Mouse (Mus musculus) cerebellum, postnatal 10 days (tissue): ENCODE data around the gene Diaph3.
"Not testable (repeated sequence)": the region's sequence is repeated elsewhere in the genome, so short reads cannot be mapped to it uniquely, and the experiment has no call there.

ENCODE experiments used
- DNase-seq, 2 experiments: peaks; one replicate each; pipeline ENCODE4 v3.0.0; 2021; ENCODE audit warnings: mixed read lengths in 2 of 2

Diaph3 gene

DNA sequence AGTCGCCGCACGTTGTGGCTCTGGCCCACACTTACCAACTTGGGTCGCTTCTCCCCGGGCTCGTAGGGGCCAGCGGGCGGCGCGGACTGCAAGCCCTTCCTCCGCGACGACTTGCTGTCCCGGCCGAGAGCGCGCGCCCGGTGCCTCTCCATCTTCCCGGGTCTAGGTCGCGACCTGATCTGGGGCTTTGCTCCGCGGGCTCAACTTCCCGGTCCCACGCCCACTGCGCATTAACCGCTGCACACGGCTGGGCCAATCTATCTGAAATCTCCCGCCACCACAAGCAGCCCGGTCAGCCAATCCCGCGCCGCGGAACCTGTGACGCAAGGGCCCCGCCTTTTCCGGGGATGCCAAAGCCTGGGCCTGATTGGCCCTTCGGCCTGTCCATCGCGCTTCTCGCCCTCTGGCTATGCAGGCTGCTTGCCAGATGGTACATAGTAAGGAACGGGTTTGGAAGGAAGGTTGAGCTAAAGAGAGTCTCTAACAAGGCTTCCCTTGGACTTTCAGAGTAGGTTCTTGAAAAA is at the start of gene Diaph3:
Gene Diaph3 (minus strand): TSS at position 273 of the 524 bp plus-strand sequence.
- peak; percentile 99 for DNase-seq

DNA sequence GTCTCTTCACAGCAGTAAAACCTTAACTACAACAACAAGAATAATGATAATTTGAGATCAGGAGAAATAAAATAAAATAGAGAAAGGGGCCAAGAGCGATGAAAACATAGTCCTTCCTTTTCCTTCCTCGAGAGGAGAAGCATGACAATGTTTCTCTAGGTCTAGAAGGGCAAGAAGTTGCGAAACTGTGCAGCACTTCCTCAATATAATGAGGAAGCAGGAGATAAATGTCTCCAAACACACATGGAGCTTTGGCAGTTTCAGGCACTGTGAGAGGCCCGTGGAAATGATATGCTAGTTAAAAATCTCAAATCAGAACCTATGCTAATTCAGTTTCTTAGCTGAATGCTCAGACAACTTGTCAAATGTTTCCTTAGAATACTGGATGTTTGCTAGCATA is 49.6 kb upstream of the Diaph3 start:
- no peak for DNase-seq

DNA sequence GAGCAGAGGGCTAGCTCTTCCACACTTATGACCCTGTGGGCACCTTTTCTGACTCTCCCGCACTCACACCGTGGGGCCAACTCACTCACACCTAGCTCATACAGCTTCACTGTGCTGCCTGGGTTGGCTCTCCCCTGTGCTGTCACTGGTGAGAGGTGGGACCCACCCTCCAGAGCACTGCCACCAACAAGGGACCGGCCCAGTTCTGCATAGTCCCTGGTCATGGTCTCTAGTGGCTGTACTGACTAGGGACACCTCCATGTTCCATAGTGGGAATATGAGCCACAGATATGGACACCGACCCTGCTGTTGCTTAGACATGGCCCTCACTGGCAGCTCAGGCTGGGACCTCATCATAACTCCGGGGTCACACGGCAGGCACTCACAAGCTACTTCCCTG is 30.5 kb upstream of the Diaph3 start:
- no peak for DNase-seq

DNA sequence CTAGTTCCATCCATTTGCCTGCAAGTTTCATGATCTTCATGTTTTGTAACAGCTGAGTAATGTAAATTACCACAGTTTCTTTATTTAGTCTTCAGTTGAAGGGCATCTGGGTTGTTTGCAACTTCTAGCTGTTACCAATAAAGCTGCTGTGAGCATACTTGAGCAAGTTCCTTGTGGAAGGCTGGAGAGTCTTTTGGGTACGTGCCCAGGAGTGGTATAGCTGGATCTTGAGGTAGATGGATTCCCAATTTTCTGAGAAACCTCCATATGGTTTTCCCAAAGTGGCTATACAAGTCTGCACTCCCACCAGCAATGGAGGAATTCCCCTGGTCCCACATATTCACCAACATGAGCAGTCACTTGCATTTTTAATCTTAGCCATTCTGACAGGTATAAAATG is 28.1 kb upstream of the Diaph3 start:
- no peak for DNase-seq

DNA sequence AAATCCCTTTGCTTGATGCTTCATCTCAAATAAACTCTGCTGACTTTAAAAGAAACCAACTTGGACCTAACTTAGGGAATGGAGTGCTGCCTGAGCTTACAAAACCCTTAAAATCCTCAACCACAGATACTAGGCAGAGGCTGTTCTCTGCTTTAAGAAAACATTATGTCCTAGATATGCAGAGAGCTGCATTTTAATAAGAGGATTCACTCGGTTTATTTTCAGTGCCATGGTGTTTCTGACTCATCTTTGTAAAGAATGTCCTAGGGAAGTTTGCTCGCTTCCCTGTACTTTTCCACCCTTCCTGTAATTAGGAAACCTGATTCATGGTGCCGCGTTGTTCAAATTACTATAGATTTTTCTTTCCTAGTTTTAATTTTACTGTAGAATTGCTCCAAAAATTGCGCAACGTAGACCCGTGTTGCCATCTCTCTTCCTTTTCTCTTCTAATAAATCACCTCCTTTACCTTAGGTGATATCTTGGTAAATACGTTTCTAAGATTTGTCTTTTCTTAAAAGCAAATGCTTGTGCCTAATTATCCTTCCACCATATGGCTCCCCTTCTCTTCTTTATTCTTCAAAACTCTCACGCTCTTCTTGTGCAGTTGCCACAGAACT is 14.7 kb upstream of the Diaph3 start:
- DNase-seq = no peak

DNA sequence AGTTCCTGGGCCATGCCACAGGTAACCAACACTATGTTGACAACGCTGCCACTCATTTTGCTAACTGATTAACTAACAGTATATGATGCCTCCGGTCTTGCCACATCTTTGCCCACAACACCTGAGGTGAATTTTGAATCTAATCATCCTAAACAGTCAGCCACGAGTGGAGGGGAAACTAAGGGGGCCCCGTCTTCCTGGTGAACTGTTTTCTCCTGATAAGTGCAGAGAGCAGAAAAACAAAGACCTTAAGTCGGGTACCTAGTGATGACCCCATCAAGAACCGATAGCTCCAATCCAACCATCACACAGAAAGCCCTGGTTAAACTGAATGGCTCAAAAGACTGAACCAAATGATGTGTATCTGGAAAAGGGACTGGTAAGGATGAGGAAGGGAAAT is 8.6 kb upstream of the Diaph3 start:
- no peak for DNase-seq

DNA sequence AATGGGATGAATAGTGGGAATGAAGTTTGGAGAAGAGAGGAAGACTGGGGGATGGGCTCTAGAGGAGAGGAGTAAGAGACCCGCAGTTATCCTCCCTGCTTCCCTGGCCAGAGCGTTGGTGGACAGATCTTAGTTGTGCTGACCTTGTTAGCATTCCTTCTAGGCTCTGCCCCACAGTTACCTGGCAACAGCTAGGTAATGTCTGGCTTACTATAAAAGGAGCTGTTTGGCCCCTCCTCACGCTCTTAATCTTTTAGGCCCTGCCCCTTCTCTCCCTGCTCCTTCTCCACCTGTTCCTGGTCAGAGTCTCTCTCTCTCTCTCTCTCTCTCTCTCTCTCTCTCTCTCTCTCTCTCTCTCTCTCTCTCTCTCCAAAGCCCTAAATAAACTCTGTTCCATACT is 5.7 kb upstream of the Diaph3 start:
- DNase-seq = no peak

DNA sequence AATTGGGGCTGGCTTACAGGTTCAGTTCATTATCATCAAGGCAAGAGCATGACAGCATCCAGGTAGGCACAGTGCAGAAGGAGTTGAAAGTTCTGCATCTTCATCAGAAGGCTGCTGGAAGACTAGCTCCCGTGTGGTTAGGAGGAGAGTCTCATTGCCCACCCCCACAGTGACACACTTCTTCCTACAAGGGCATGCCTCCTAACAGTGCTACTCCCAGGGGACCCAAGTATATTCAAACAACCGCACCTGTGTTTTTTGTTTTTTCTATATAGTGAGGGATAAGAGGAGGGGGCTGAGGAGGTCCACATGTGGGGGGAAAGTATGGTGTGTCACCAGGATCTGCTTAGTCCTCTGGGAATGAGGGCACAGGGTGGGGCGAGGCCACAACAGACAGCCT is 4.3 kb upstream of the Diaph3 start:
- DNase-seq = no peak

DNA sequence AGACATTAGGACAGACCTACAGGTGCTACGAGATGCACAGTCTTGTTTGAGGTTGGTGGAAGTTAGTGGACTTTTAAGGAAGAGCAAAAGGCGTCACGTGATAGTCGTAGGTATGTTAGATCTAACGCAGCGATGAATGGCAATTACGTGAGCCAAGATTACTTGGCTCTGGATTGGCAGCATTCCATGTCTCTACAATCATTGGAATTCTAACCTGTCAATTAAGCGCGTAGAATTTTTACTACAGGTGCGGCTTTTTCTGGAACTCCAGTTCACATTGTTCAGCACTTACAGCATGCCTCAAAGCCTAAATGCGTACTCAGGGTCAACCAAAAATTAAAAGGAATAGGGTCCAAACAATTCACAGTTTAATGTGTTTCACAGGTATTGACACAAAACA is 742 bp upstream of the Diaph3 start:
- peak; percentile 4 to 21 for DNase-seq

DNA sequence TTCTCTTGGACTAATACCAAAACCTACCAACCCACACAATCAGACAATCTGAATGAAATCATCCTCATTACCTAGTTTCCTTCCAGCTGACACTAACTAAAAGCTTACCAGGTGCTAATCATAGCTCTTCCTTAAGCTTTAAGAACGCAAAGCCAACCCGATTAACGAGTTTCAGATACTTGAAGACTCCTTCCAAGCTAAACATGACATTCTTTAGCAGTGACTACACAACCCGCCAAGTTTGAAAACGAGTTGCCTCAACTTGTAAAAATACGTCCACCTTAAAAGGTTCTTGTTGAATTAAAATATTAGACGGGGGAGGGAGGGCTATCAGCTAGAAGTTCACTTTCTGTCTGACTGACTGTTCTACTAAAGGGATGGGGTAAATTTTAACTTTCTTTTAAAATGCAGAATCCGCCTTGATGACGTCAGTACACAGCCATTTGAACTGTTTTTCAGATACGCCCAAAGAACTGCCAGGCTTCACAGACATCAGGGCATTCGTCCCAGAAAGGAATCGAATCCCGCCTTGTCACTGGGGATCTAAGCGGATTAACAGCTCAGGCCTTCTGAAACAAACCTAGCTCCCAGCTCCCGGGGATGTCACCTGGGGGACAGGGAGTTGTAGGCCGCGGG is 590 bp downstream of the Diaph3 start:
- DNase-seq = no peak

DNA sequence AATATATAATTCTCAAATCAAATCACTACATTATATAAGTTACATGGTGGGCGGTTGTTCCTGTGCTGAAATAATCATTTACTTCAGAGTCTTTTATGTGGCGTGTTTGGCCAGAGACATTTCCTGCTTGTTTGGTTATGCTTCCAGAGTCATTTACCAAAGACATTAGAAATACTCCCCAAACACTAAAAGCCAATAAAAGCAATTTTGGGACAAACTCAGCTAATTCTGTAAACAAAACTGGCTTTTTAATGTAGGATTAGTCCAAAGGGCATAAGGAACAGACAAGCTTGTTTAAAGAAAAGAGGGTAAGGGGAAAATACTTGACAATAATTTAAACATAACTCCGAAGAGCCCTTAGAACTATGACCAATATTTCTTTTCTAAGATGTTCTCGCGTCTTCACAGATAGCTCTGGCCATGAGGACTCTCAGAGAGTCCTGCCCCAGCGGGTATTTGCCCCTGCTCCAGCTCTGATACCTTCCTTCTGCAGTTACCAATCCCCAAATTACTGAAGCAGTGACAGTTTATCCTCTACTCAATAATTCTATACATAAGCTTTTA is 14.9 kb downstream of the Diaph3 start:
- DNase-seq = no peak

DNA sequence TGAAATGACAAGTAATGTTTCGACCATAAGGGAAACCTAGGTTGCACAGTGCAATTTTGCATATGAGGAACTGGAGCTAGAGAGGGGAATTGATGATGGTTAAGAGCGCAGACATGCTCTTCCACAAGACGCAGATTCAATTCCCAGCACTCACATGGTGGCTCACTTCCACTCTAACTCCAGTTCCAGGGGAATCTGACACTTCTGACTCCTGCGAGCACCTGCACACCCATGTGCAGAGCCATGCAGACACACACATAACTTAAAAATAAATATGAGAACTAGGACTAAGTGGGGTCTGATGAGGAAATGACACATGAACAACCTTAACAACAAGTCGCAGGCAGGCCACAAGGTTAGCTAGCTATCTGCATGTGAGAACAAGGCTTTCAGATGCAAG is 15.5 kb downstream of the Diaph3 start:
- DNase-seq = no peak

DNA sequence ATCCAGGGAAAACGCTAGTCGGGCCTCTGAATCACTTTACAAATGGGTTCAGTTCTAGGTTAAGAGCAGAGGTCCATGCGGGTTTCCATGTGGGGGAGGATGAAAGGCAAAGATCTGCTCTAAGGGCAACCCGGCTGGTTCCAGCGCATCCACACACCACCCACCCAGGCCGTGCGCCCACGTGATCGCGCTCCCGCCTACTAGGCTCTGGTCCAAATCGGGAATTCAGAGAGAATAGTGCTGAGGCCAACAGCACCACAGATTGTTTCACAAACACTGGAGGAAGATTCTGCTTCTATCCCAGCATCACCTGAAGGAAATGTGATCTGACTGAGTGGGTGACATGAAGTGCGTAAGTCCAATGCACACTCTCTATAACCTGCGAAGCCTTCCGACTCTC is 17.9 kb downstream of the Diaph3 start:
- DNase-seq = no peak

DNA sequence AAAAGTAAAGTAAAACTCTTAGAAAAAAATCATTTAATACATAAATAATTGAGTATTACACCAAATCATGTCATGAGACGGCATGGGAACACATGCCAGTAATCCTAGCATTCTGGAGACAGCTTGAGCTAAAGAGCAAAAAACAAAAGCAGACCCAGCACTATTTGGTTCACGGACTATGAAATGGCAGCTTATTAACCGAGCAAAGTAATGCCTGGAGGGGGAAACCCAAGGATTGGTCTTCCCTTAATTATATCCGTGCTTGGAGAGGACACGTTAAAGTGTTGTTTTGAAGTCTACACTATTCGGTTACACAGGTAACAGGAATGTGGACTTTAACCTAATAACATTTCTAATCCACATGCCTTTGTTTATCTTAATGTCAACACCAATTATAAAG is 19.2 kb downstream of the Diaph3 start:
- DNase-seq = no peak

DNA sequence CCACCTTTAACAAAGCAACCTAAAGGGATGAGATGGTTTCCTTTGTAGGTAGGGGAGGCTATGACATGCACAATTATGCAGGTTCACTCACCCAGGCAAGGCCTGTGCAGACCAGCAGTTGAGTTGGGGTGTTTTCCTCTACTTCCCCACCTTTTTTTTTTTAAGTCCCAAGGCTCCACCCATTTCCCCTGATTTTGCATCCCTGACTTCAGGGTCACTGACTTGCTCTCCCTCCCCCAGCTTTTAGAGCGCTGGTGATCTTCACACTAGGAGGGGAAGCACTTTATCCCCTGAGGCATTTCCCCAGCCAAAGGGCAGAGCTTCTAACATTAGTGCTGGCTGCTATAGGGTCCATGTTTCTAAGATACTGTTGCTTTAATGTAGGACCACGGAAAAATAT is 30.4 kb downstream of the Diaph3 start:
- no peak for DNase-seq

DNA sequence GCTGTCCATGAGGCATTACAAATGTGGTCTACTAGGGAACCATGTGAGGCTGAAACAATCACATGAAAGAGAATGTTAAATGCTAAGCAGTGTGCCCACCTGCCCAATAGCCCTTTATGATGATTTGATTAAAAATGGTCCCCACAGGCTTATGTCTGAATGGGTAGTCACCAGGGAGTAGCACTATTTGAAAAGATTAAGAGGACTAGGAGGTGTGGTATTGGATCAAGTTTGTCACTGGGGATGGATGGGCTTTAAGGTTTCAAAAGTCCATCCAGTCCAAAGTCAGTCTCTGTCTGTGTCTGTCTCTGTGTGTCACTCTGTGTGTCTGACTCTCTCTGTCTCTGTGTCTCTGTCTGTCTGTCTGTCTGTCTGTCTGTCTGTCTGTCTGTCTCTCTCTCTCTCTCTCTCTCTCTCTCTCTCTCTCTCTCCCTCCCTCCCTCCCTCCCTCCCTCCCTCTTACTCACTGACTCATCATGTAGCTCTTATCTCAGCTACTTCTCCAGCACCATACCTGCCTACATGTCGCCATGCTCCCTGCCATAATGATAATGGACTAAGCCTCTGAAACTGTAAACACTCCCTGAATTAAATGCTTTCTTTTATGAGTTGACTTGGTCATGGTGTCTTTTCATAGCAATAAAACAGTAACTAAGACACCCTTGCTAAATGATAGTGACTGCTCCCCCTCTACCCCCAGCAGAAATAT is 41.5 kb downstream of the Diaph3 start:
- no peak for DNase-seq

DNA sequence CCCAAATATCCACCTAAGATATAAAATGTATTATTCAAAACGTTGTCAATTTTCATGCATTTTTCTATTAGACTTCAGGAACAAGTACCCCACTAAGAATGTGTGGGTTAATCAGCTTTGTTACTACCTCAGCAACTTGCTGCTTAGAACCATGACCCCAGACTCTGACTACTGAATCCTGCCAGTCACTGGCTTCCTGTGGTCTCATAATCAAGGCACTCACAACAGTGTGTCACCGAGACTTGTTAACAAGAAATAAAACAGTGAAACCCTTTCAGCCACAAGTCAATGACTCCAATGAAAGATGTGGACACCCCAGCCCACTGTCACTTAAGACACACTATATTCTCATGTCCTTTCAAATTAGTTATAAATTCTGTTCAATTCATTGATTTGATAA is 42.9 kb downstream of the Diaph3 start:
- no peak for DNase-seq

DNA sequence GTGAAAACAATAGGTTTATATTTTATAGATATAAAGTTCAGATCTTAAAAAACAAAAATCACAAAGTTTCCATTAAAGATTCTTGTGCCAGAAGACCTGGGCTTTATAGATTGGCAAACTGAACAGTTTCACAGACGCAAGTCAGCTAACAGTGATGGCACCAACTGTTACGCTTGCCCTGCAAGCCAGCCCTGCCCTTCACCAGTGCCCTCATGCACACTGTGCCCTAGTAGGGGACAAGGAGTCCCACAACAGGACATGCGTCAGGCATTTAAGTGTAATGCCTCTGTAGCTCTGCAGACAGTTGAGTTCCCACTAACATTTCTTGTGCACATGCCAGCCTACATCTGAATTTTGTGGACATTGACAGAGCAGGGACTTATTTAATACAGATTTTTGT is 49.5 kb downstream of the Diaph3 start:
- no peak for DNase-seq

DNA sequence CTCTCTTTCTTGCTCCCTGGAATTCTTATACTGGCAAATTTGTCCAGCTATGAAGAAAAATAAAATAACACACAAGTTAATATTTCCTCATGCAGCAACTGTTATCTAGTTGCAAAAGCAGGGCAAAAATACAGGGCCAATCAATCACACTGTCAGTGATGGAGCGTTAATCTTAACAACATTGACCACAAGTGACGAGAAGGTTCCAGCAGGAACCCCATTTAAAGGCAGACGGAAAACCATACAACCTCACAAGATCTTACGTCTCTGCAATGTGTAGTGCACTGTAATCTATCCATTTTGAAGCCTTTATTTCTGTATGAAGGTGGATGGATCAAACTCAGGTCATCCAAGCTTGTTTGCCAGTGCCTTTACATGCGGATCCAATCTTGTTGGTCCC is 49.9 kb downstream of the Diaph3 start:
- no peak for DNase-seq

DNA sequence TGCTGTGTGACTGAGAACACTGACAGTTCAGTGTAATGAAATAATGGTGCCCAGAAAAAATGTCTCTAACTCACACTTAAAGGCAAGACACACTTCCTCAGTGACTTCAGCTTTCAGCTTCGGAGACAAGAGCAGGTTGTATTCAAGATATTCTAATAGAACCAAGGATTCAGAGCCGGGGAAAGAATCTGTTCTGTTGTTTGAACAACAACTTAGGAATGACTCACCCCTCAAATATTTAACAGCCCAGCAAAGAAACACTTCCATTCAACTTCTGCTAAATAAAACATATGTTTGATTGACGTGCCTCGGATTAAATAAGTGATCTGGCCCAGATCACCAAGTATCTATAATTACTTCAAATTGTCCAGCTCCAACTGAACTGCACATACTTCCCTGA is 52.1 kb downstream of the Diaph3 start:
- DNase-seq = no peak

DNA sequence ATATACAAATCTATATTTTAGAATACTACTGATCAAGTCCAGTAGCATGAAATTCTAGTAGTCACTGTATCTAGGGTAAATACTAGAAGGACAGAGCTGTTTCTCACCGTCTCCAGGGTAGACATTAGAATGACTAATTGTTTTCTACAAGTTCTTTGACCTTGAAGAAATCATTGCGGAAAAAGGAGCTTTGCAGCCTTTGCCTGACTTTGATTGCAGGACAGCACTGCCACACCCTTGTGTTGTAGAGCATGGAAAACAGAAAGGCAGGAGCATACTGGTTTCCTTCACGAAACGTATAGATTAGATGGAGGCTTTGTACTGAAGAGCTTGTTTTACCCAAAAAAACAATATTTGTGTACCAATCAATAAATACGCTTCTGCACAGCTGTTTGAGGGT is 52.6 kb downstream of the Diaph3 start:
- no peak for DNase-seq

DNA sequence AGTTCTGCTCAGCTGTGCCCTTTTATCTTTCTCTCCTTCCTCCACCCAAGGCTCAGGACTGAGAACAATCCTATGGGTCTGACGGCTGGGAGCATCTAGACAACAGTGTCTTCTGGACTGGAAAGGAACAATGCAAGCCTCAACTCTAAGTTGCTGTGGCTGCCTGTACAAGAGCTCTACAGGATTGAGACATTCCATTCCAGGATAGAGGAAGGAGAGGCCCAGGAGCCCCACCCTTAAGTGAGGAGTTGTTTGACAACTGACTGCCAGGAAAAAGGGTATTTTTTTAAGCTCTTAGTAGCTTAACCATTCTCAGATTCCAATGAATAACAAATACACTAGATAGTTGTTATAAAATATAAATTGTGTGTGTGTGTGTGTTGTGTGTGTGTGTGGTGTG is 53.0 kb downstream of the Diaph3 start:
- no peak for DNase-seq

DNA sequence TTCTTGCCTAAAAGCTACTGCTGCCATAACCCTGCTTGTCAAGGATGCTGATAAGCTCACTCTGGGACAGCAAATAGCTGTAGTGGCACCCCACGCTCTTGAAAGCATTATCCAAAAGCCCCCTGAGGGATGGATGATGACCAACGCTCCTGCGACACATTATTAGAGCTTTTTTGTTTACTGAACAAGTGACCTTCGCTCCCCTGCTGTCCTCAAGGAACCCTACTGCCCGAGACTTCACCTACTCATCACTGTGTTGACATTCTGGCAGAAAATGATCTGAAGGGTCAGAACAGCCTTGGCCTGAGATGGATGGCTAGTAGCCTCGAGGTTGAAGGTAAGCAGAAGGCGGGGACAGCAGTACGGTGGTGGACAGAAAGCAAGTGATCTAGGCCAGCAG is 56.1 kb downstream of the Diaph3 start:
- DNase-seq = not testable (repeated sequence)

DNA sequence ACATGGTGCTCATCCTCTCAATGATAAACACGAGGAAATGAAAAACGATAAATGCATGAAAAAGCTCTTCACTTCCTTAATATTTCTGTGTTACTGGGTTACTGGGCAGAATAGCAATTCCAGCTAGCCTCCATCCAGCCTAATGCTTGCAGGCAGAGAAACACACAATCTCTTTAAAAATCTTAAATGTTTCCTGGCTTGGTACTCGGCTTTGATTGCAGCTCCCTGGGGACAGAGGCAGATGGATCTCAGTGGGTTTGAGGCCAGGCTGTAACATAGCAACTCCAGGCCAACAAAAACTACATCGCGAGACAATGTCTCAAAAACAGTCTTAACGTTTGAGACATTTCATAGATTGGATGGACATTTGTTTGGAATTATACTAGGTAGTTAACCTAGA is 57.1 kb downstream of the Diaph3 start:
- DNase-seq = peak; percentile 80 to 81
